Mouse (Mus musculus) E14TG2a.4 (cell line): Measurements from ENCODE around the gene Samhd1.

Experiments used
- H3K27me3 ChIP-seq: 2 replicates; pipeline ENCODE4 v1.6.1; 2014; ENCODE audit warnings: low read length, control low read depth; ENCODE audit not compliant: insufficient read depth
- H3K36me3 ChIP-seq: 2 replicates; pipeline ENCODE4 v1.6.1; 2014; ENCODE audit warnings: low read length, control low read depth; ENCODE audit not compliant: insufficient read depth
- H3K4me1 ChIP-seq: replicated peaks from 2 replicates; pipeline ENCODE4 v1.6.1; 2014; ENCODE audit warnings: low read depth, low read length, control low read depth
- H3K4me3 ChIP-seq: replicated peaks from 2 replicates; pipeline ENCODE4 v1.5.1; 2014; ENCODE audit warnings: mild to moderate bottlenecking, low read length
- H3K9me3 ChIP-seq: 2 replicates; pipeline ENCODE4 v1.6.1; 2014; ENCODE audit warnings: low read length, control low read depth
- CTCF ChIP-seq: conservative IDR thresholded peaks from 2 replicates; pipeline ENCODE4 v1.5.1; 2014; ENCODE audit warnings: low read length
- NANOG ChIP-seq: IDR thresholded peaks from 2 replicates; pipeline ENCODE4 v1.6.1; 2014; ENCODE audit warnings: borderline replicate concordance, low read length, mixed read lengths
- POU5F1 ChIP-seq: IDR thresholded peaks from 2 replicates; pipeline ENCODE4 v1.6.1; 2014; ENCODE audit warnings: low read length, borderline replicate concordance

Gene Samhd1

DNA sequence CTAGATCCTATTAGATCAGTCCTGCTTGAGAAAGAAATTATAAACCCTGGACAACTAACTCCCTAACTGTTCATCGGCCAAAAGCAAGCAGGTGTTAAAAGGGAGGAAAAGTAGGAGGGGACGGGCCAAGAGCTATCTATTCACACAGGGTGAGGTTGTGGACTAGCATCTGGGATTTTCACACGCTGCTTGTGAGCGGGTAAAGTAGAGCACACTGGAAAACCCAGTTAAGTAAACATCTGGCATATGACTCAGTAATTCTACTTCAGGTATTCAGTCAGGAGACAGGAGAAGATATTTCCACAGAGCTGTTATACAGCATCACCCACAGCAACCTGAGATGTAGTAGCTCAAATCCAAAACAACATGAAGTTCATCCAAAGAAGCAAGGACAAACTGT lies 16.5 kb downstream of the Samhd1 start:
- H3K4me1 ChIP-seq = no peaks in the 10 kb centered on the region; the same call in 1 of the 2 replicates
- peaks cover 54% of the 10 kb centered on the region for H3K36me3 ChIP-seq
- H3K4me3 ChIP-seq = no peak overlapping the region
- no peaks in the 10 kb centered on the region for H3K27me3 ChIP-seq
- TF ChIP-seq CTCF (no peak), NANOG (no peak), POU5F1 (no peak)
- no peaks in the 10 kb centered on the region for H3K9me3 ChIP-seq

DNA sequence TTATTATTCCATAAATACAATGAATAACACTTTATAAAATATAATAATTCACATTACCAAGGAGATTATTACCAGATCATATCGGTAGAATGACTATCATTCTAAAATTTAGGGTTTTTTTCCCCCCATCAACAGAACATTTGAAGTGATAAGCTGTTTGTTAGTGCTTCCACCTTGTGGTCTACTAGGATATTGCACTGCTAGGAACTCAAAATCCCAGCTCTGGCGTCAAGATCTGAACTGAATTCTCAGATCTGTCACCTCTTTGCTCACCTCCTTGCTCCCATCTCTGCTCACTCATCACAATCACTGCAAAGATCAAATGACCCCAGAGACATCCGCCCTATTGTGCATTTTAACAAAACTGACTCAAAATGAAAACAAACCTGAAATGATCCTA lies 18.1 kb downstream of the Samhd1 start:
- Histone ChIP-seq H3K36me3 (peaks cover 62% of the 10 kb centered on the region), H3K4me1 (peaks cover 5% of the 10 kb centered on the region), H3K4me3 (no peak overlapping the region), H3K27me3 (no peaks in the 10 kb centered on the region), H3K9me3 (no peaks in the 10 kb centered on the region)
- TF ChIP-seq CTCF (peak; percentile 93), NANOG (no peak)

- Histone ChIP-seq H3K36me3 (peaks cover 69% of the 10 kb centered on the region), H3K4me1 (peaks cover 8% of the 10 kb centered on the region), H3K4me3 (no peak overlapping the region), H3K9me3 (no peaks in the 10 kb centered on the region), H3K27me3 (no peaks in the 10 kb centered on the region)
- no peak for TF ChIP-seq CTCF
Measured at GRCm38 (mm10) chr2:157108236-157108635, 26.8 kb downstream of the Samhd1 start.

GRCm38 (mm10) chr2:157104454-157104853 lies 30.6 kb downstream of the Samhd1 start:
- H3K4me1 ChIP-seq = peaks cover 16% of the 10 kb centered on the region
- TF ChIP-seq CTCF = no peak
- no peak for TF ChIP-seq NANOG
- no peak for TF ChIP-seq POU5F1
- no peaks in the 10 kb centered on the region for H3K27me3 ChIP-seq
- no peak overlapping the region for H3K4me3 ChIP-seq
- no peaks in the 10 kb centered on the region for H3K9me3 ChIP-seq
- H3K36me3 ChIP-seq = peaks cover 48% of the 10 kb centered on the region

- no peak overlapping the region for H3K4me3 ChIP-seq
- no peaks in the 10 kb centered on the region for H3K27me3 ChIP-seq
- H3K36me3 ChIP-seq = peaks cover 29% of the 10 kb centered on the region
- no peaks in the 10 kb centered on the region for H3K9me3 ChIP-seq
- peaks cover 16% of the 10 kb centered on the region for H3K4me1 ChIP-seq
- no peak for TF ChIP-seq NANOG
- TF ChIP-seq CTCF = no peak
Measured at GRCm38 (mm10) chr2:157102256-157102655, 32.8 kb downstream of the Samhd1 start.

DNA sequence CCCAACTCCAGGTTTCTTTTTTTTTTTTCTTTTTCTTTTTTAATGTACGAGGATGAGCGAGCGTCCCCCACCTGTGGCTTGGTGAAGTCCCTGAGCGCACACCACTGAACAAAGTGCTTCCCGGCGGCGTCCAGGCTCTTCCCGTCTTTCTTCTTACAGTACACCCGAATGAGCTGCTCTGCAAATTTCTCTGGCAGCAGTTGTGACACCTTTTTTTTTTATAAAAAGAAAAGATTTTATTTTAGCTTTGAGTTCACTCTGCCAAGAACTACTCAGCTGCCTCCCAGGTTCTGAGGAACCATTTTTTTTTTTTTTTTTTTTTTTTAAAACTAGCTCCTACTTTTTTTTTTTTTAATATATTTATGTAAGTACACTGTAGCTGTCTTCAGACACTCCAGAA lies 33.4 kb downstream of the Samhd1 start:
- no peak overlapping the region for H3K4me3 ChIP-seq
- no peak for TF ChIP-seq CTCF
- TF ChIP-seq NANOG = no peak
- no peak for TF ChIP-seq POU5F1
- peaks cover 13% of the 10 kb centered on the region for H3K4me1 ChIP-seq
- no peaks in the 10 kb centered on the region for H3K27me3 ChIP-seq
- H3K9me3 ChIP-seq = no peaks in the 10 kb centered on the region
- H3K36me3 ChIP-seq = peaks cover 25% of the 10 kb centered on the region

DNA sequence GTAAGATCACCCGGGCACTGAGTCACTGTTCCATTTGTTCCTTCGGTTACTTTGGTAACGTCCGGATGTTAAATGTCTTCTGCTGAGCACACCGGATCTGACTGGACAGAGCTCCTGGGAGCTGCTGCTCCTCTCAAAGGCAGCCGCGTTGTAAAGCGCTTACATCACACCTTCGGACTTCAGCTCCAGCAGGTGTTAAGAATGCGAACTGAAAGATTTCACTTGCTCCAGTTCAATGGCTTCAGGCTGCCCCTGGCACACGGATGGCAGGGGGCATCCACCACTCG lies 34.8 kb downstream of the Samhd1 start:
- Histone ChIP-seq H3K9me3 (no peaks in the 10 kb centered on the region), H3K4me1 (peaks cover 13% of the 10 kb centered on the region), H3K27me3 (no peaks in the 10 kb centered on the region), H3K4me3 (peak overlapping the region; percentile 43; the same call in 1 of the 2 replicates), H3K36me3 (peaks cover 20% of the 10 kb centered on the region)
- TF ChIP-seq CTCF = no peak
- TF ChIP-seq NANOG = no peak
- no peak for TF ChIP-seq POU5F1

GRCm38 (mm10) chr2:157099532-157100318 lies 35.3 kb downstream of the Samhd1 start:
- no peak overlapping the region for H3K4me3 ChIP-seq
- H3K9me3 ChIP-seq = no peaks in the 10 kb centered on the region
- TF ChIP-seq POU5F1 (no peak), NANOG (no peak), CTCF (no peak)
- H3K36me3 ChIP-seq = peaks cover 15% of the 10 kb centered on the region
- peaks cover 13% of the 10 kb centered on the region for H3K4me1 ChIP-seq
- no peaks in the 10 kb centered on the region for H3K27me3 ChIP-seq
